In the genomic region with DNA sequence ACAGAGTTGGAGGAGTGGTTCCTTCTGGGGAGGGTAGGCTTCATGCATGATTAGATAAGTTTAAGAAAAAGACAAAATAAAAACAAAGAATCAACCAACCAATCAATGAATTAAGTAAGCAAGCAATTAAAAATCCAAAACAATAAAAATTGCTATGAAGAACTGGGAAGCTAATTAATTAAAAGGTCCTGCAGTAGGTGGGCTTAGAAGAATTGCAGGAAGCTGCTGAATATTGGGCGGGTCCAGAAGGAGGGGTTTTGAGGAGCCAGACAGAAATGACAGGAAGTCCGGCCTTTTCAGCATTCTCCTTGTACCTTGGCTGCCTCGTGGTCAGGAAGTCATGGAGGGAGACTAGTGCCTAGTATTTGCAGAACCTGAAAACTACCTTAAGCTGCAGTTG, we compare ENCODE assay signal across 14 mouse cellular contexts. TPM values are rescaled to one million over a fixed set of nuclear protein-coding genes. Genes with fewer than 3 reads are reported as not detected.
"Had no signal": no experiment of that assay in that cellular context is flagged by ENCODE, and none has a peak within 500 bp of the region (broad histone marks: within the 10 kb centered on the region; RNA-seq: fewer than 3 reads in every experiment).

TSS of gene Zfp986 (plus strand) at position 301 of the 400 bp plus-strand sequence.

RNA-seq across cellular contexts. Expression of gene Zfp986, which starts in this region (rescaled TPM):
- polyA plus RNA-seq: liver, embryonic 16.5 days; lung, embryonic 14.5 days; lung, embryonic 16.5 days; midbrain, embryonic 10.5 days; midbrain, embryonic 12.5 days; midbrain, embryonic 14.5 days; midbrain, embryonic 16.5 days; myocyte; neural tube, embryonic 11.5 days; neural tube, embryonic 13.5 days; small intestine, adult 2 months; stomach, embryonic 14.5 days; stomach, embryonic 16.5 days; thymus, postnatal 0 days had no signal
